Mouse (Mus musculus): ENCODE measurements around the gene Hoxb2.

Gene Hoxb2

DNA sequence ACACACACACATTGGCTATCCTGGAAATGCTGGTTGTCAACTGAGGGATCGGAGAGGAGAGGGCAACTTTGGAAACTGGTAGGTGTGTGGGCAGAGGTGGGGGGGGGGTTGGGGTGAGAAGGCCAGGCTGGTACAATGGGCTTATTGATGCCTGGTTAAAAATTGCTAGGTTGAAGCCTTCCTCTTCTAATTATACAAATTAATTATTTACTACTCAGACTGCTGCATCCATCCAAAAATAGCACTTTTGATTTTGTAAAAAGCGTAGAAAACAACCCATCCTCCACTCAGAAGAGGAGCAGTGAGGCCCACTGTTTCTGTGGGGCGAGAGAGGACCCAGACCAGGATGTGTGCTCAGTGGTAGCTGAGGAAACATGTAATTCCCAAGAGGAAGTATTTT is 15.3 kb upstream of the Hoxb2 start:
- ATAC-seq (ENCODE audit: low TSS enrichment) = no peak

DNA sequence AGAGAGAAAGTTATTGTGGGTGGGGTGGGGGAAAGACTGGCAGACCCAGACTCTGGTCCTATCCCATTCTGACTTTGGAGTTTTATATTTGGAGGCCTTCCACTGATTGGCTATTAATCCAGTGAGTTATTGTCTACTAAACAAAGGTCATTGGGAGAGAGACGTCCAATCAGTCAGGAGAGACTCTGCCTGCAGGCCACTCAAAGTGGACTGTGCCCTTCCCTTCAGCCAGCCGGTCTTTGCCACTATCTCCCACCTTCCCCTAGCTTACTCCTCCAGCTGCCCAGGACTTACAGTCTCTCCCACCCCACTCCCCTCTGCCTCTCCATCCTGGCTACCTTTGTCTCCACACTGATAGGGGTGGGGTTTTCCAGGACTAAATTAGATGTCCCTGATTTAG is 13.7 kb upstream of the Hoxb2 start:
- no peak for ATAC-seq (ENCODE audit: low TSS enrichment)

DNA sequence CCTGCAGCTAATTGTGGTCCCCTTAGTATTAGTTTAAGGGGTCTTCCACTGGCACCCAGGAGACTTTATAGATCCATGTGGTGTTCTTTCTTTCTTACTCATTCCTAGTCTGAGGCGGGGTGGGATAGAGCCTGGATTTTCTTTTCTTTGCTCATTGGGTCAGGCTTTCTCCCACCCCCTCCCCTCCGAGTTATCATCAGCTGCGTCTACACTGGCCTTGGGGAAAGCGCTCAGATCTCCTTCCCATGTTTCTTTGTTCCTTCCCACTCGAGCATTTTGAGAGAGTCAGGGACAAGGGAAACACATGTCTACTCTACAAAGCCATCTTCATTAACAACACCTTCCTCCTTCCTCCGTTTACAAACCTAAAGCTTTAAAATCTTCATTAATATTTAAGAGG is 13.3 kb upstream of the Hoxb2 start:
- ATAC-seq (ENCODE audit: low TSS enrichment) = no peak

DNA sequence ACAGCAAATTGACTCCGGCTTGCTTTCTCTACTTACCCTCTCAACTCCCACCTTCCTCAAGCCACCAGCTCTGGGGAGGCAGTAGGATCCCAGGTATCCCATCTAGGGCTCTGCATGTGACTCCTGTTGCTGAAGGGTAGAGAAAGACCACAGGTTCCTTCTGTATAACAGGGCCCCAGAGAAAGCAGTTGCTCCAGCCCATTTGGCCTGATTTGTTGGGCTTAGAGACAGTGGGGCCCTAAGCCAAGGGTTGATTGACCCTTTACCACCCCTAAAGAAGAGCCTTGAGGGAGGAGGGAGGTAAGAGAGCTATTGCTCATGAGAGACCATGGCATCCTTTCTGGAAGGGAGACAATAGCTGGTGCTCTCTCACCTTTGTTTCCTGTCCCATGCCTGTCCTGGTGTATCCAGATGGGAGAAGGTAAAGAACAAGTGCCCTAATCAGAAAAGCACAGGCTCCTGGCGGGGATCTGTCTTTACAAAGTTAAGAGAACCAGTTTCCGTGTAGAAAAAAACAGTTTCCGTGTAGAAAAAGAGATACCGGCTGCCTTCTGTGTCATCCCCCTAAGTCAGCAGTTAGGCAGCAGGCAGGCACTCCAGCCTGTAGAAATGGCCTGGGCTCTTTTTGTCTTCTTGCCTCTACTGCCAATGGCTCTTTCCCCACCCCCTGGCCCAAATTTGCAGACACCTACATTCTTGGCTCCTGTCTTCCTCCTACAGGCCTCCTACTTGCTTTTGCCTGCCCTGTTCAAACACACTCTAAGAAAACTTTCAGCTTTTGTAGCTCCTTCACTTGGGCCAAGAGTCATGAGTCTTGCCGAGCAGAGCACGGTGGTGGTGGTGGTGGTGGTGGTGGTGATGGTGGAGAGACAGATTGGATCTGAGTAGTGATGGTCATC is 11.1 kb upstream of the Hoxb2 start:
- ATAC-seq (ENCODE audit: low TSS enrichment) = no peak

- ATAC-seq (ENCODE audit: low TSS enrichment) = no peak
Measured at GRCm38 (mm10) chr11:96340698-96341365, 9.5 kb upstream of the Hoxb2 start.

DNA sequence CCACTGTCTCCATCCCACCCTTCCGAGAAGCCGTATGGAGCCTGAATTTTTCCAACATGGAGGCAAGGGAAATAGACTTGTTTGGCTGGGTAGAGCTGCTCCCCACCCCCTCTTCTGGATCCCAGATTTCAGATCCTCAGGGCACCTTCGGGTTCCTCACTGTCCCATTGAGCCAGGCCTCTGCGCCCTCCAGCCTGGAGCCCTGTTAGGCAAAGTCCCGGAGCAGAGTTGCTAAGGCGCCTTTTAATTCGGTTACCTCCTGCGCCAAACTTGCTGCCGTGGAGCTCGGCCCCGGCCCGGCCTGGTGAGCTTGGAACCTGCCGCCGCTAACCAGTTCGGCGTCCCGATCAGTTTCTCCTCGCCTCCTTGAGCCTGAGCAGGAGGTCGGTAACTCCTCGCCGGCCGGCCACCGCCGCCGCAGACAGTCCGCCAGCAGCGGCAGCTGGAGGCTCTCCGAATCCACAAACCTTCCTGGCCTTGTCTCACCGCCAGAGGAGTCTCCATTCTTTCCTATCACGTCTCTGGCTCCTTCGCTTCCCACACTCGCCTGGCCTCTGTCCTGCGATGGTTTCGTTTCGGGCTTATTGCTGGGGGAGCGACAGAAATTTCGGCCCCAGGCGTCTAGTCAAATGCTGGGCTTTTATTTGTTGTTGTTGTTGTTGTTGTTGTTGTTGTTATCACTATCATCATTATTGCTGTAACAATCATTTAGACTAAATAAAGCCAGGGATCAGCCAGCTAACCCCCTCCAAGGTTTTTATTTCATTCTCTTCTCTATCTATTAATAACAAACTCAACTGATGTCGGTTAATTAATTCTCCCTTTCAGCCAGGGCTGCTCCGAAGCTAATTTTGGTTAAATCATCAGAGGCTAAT is 8.4 kb upstream of the Hoxb2 start:
- ATAC-seq (ENCODE audit: low TSS enrichment) = no peak

GRCm38 (mm10) chr11:96342576-96342930 is 7.8 kb upstream of the Hoxb2 start:
- no peak for ATAC-seq (ENCODE audit: low TSS enrichment)

- ATAC-seq (ENCODE audit: low TSS enrichment) = no peak
Measured at GRCm38 (mm10) chr11:96343206-96343745, 7.0 kb upstream of the Hoxb2 start.

DNA sequence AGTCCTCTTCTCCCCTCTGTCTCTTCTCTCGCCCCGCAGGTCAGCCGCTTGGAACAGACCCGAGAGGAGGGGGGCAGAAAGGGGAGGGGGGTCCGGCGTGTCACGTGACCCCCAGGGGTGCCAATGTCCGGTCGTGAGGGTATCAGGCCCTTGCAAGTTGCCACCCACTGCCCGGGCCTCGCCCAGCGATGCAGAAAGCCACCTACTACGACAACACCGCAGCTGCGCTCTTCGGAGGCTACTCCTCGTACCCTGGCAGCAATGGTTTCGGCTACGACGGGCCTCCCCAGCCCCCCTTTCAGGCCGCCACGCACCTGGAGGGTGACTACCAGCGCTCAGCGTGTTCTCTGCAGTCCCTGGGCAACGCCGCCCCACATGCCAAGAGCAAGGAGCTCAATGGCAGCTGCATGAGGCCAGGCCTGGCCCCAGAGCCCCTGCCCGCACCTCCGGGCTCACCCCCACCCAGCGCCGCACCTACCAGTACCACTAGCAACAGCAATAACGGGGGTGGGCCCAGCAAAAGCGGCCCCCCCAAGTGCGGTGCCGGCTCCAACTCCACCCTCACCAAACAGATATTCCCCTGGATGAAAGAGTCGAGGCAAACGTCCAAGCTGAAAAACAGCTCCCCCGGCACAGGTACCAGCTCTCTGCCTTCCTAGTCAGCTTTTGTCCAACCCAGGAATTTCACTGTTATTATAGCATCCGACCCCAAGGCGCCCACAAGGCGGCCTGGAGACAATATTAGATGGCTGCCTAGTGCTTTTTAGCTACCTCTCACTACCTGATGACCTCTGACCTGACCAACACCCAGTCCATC is 6.1 kb upstream of the Hoxb2 start:
- ATAC-seq (ENCODE audit: low TSS enrichment) = no peak

GRCm38 (mm10) chr11:96344878-96345159 is 5.5 kb upstream of the Hoxb2 start:
- ATAC-seq (ENCODE audit: low TSS enrichment) = no peak

GRCm38 (mm10) chr11:96345220-96345892 is 5.0 kb upstream of the Hoxb2 start:
- no peak for ATAC-seq (ENCODE audit: low TSS enrichment)

GRCm38 (mm10) chr11:96345893-96346806 is 4.2 kb upstream of the Hoxb2 start:
- no peak for ATAC-seq (ENCODE audit: low TSS enrichment)

DNA sequence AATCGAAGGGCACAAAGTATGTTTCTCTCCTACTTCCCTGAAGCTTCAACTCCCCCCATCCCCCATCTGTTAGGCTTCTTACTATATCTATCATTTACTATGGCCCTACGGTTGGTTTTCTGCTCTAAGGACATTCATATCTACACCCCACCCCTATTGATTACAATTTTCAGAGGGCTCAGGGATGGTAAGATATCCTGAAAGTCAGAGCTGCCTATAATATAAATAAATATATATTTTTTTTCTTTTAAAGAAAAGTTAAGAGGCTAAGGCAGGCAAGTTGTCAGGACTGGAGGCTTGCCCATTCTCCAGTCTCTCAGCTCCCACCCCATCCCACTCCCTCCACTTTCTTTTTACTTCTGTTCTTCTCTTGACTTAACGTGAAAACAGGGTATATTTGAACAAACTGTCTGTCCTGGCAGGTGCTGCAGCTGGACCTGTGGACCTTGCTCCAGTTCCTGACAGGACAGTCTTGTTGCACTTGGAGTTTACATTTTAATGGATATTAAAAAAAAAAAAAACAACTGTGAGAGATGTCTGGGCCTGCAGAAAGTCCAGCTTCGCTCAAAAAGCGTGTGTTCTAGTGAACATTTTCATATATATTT is 3.3 kb upstream of the Hoxb2 start:
- ATAC-seq (ENCODE audit: low TSS enrichment) = no peak

DNA sequence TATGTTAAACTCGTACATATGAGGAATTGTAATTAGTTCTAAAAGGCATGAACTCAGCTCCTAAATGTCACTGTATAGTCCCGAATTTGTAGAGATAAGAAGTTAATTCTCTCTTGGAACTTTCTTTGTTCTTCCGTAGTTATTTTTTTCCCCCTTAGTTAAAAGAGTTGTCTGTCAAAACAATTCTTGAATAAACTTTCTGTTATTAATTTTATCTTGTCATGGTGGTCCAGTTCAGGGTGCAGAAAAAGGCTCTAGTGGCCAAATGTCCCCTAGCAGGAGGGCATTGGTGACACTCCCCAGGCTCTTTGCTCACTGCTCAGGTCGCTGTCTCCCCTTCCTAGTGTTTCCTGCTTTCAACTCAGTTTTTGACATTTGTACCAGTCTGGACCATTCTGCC is 2.6 kb upstream of the Hoxb2 start:
- no peak for ATAC-seq (ENCODE audit: low TSS enrichment)

- ATAC-seq (ENCODE audit: low TSS enrichment) = no peak
Measured at GRCm38 (mm10) chr11:96348141-96348928, 2.0 kb upstream of the Hoxb2 start.

DNA sequence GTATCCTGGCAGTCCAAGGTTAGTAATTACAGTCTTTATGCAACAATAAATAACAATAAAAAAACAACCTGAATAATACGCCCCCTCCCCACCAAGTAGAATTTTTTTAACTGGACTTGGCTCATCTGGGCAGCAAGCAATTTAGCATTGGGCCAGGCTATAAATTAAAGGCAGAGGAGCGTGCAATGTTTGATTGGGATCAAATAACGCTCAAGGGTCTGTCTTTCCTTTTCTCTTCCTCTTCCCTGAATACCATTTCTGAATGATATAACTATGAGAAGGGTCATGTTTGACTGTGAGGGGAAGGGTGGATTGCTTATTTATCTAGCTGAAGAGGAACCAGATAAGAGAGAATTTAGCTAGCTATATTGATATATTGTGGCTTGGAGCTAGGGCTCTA is 1.3 kb upstream of the Hoxb2 start:
- ATAC-seq (ENCODE audit: low TSS enrichment) = no peak

DNA sequence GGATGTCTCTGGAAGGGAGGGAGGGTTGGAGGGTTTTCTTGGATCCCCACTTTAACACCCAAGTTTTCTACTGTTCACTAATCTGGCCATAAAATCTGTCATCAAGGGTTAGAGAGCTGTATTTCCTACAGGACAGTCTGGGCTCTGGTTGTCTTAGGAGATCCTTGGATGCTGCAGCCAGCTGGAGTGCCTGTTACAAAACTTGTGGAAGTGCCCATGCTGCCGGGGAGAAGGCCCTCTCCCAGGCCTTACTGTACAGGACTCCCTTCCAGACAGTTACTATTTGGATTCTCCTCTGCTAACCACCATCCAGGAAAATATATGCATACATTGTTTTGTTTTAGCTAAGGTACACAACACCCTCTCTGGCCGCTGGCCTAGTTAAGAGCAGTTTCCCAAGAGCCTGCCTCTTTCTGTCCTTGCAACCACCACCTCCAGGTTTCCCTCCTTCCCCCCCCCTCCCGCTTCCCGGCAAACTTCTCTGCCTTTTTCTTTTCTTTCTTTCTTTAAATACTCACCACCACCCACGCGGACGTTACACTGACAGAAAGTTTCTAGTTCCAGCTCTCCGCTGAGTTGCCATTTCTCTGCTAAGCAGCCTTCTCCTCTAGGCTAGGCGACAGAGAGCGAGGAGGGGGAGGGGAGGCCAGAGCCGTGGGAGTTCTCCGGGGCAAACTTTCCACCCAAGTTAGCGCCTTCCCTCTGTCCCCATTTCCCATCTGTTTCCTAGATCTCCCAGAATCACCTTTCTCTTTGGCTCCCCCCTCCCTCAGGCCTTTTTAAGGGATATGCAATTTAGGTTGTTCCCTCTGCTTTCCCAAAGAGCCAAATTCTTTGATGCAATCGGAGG is 609 bp upstream of the Hoxb2 start:
- no peak for ATAC-seq (ENCODE audit: low TSS enrichment)

- ATAC-seq (ENCODE audit: low TSS enrichment) = no peak
Measured at GRCm38 (mm10) chr11:96350791-96351190, 466 bp downstream of the Hoxb2 start.
